Mouse (Mus musculus) hindbrain, embryonic 13.5 days (tissue): ENCODE results near the gene Mmp11. TPM values are rescaled to one million over a fixed set of nuclear protein-coding genes. Genes with fewer than 3 reads are reported as not detected.

Source experiments
- ATAC-seq: fragments of 200-750 bp; cut with Nextera tagmentation; 2 replicates; pipeline ENCODE4 v1.8.0; 2017; ENCODE audit warnings: moderate TSS enrichment; ENCODE audit not compliant: low FRiP score
- H3K27ac ChIP-seq: fragments of 300-500 bp; sonication (generic); 2 replicates; pipeline ENCODE4 v1.5.1; 2015; ENCODE audit warnings: inconsistent platforms, mild to moderate bottlenecking, moderate library complexity
- H3K27me3 ChIP-seq: fragments of 300-500 bp; sonication (generic); 2 replicates; pipeline ENCODE4 v1.6.1; 2015; ENCODE audit warnings: mild to moderate bottlenecking, inconsistent platforms
- H3K36me3 ChIP-seq: fragments of 300-500 bp; sonication (generic); 2 replicates; pipeline ENCODE4 v1.6.1; 2015; ENCODE audit warnings: mild to moderate bottlenecking, inconsistent platforms
- H3K4me1 ChIP-seq: fragments of 300-500 bp; sonication (generic); replicated peaks from 2 replicates; pipeline ENCODE4 v1.6.1; 2015; ENCODE audit warnings: inconsistent platforms
- H3K4me2 ChIP-seq: fragments of 300-500 bp; sonication (generic); 2 replicates; pipeline ENCODE4 v1.6.1; 2015; ENCODE audit warnings: inconsistent platforms, mild to moderate bottlenecking, moderate library complexity
- H3K4me3 ChIP-seq: fragments of 300-500 bp; sonication (generic); 2 replicates; pipeline ENCODE4 v1.5.1; 2015; ENCODE audit warnings: mild to moderate bottlenecking, inconsistent platforms
- H3K9ac ChIP-seq: fragments of 300-500 bp; sonication (generic); 2 replicates; pipeline ENCODE4 v1.6.1; 2015; ENCODE audit warnings: mild to moderate bottlenecking, inconsistent platforms
- H3K9me3 ChIP-seq: fragments of 300-500 bp; sonication (generic); 2 replicates; pipeline ENCODE4 v1.6.1; 2016; ENCODE audit warnings: inconsistent platforms
- WGBS: fragments of 180-500 bp; shearing (Covaris S2); methylation state at CpG from one replicate; pipeline ENCODE4 v1.1.7; 2015; 5-methylcytosine and 5-hydroxymethylcytosine counted together
- polyA plus RNA-seq: library from polyadenylated mRNA; unstranded; fragments of >200 nt; fragmentation: Nextera tagmentation; extraction: Ambion mirVana; gene quantifications from 2 replicates; pipeline ENCODE4 v1.2.1, GENCODE M21; 2015

Gene Mmp11
- 26.8 and 34.9 TPM in 2 replicates for polyA plus RNA-seq

- H3K4me2 ChIP-seq = peak within 1 kb of the TSS; percentile 90
- ATAC-seq = peak; percentile 71
- H3K9ac ChIP-seq = peak within 1 kb of the TSS; percentile 75
- peaks cover 61% of the 10 kb centered on the region for H3K27me3 ChIP-seq
- H3K4me3 ChIP-seq = peak within 1 kb of the TSS; percentile 57
- H3K27ac ChIP-seq = peak within 1 kb of the TSS; percentile 71; the same call in 1 of the 2 replicates
- no peaks in the 10 kb centered on the region for H3K36me3 ChIP-seq
- WGBS = 2% methylated on average over 51 of the region's 51 CpGs
- H3K9me3 ChIP-seq = no peaks in the 10 kb centered on the region
- peaks cover 51% of the 10 kb centered on the region for H3K4me1 ChIP-seq
These were observed at the start of gene Mmp11 for GRCm38 (mm10) chr10:75935680-75936541. Gene Mmp11 (minus strand): TSS chr10:75936496.

- no peak overlapping the region for H3K9ac ChIP-seq
- H3K36me3 ChIP-seq = no peaks in the 10 kb centered on the region
- 91% methylated on average over 3 of the region's 3 CpGs for WGBS
- H3K4me2 ChIP-seq = no peak overlapping the region
- H3K4me3 ChIP-seq = no peak overlapping the region
- H3K27ac ChIP-seq = no peak overlapping the region
- H3K4me1 ChIP-seq = no peaks in the 10 kb centered on the region
- no peaks in the 10 kb centered on the region for H3K27me3 ChIP-seq
- no peaks in the 10 kb centered on the region for H3K9me3 ChIP-seq
- no peak for ATAC-seq
These were observed 43.1 kb upstream of the Mmp11 start for GRCm38 (mm10) chr10:75979432-75979831.

GRCm38 (mm10) chr10:75978835-75979157, 42.5 kb upstream of the Mmp11 start:
- Histone ChIP-seq H3K4me2 (no peak overlapping the region), H3K4me1 (no peaks in the 10 kb centered on the region), H3K27ac (no peak overlapping the region), H3K9ac (no peak overlapping the region), H3K9me3 (no peaks in the 10 kb centered on the region), H3K36me3 (no peaks in the 10 kb centered on the region), H3K4me3 (no peak overlapping the region), H3K27me3 (no peaks in the 10 kb centered on the region)
- 83% methylated on average over 5 of the region's 5 CpGs for WGBS
- no peak for ATAC-seq

GRCm38 (mm10) chr10:75978119-75978834, 42.0 kb upstream of the Mmp11 start:
- no peak overlapping the region for H3K4me2 ChIP-seq
- no peaks in the 10 kb centered on the region for H3K27me3 ChIP-seq
- H3K9me3 ChIP-seq = no peaks in the 10 kb centered on the region
- WGBS = 43% methylated on average over 10 of the region's 10 CpGs
- H3K4me1 ChIP-seq = no peaks in the 10 kb centered on the region
- no peak for ATAC-seq
- no peaks in the 10 kb centered on the region for H3K36me3 ChIP-seq
- H3K27ac ChIP-seq = no peak overlapping the region
- no peak overlapping the region for H3K4me3 ChIP-seq
- H3K9ac ChIP-seq = no peak overlapping the region

GRCm38 (mm10) chr10:75975216-75975615, 38.9 kb upstream of the Mmp11 start:
- no peak overlapping the region for H3K4me2 ChIP-seq
- no peaks in the 10 kb centered on the region for H3K27me3 ChIP-seq
- ATAC-seq = no peak
- H3K36me3 ChIP-seq = no peaks in the 10 kb centered on the region
- H3K27ac ChIP-seq = no peak overlapping the region
- H3K4me1 ChIP-seq = no peaks in the 10 kb centered on the region
- H3K9me3 ChIP-seq = no peaks in the 10 kb centered on the region
- H3K4me3 ChIP-seq = no peak overlapping the region
- 77% methylated on average over 5 of the region's 5 CpGs for WGBS
- H3K9ac ChIP-seq = no peak overlapping the region

- WGBS = 96% methylated on average over 10 of the region's 10 CpGs
- no peaks in the 10 kb centered on the region for H3K4me1 ChIP-seq
- H3K27me3 ChIP-seq = no peaks in the 10 kb centered on the region
- no peak overlapping the region for H3K4me2 ChIP-seq
- H3K36me3 ChIP-seq = no peaks in the 10 kb centered on the region
- H3K9ac ChIP-seq = no peak overlapping the region
- H3K27ac ChIP-seq = no peak overlapping the region
- ATAC-seq = no peak
- H3K4me3 ChIP-seq = no peak overlapping the region
- no peaks in the 10 kb centered on the region for H3K9me3 ChIP-seq
These were observed 37.5 kb upstream of the Mmp11 start for GRCm38 (mm10) chr10:75973846-75974245.

- Histone ChIP-seq H3K4me3 (peak within 1 kb of the TSS; percentile 18; the same call in 1 of the 2 replicates), H3K27ac (no peak within 1 kb of the TSS), H3K4me2 (peak within 1 kb of the TSS; percentile 43), H3K9me3 (no peaks in the 10 kb centered on the region), H3K9ac (peak within 1 kb of the TSS; percentile 35), H3K36me3 (no peaks in the 10 kb centered on the region), H3K4me1 (peaks cover 11% of the 10 kb centered on the region), H3K27me3 (peaks cover 27% of the 10 kb centered on the region)
- 37% methylated on average over 20 of the region's 20 CpGs for WGBS
- no peak for ATAC-seq
These were observed 18.1 kb upstream of the Mmp11 start, which contains the start of gene Gm5134 for GRCm38 (mm10) chr10:75954381-75954811. Gene Gm5134 (plus strand): TSS chr10:75954514.

GRCm38 (mm10) chr10:75951424-75952050, 15.2 kb upstream of the Mmp11 start:
- Histone ChIP-seq H3K9me3 (no peaks in the 10 kb centered on the region), H3K4me1 (peaks cover 11% of the 10 kb centered on the region), H3K4me2 (peak overlapping the region; percentile 84), H3K4me3 (peak overlapping the region; percentile 42), H3K36me3 (no peaks in the 10 kb centered on the region), H3K27me3 (peaks cover 40% of the 10 kb centered on the region), H3K9ac (peak overlapping the region; percentile 69), H3K27ac (no peak overlapping the region)
- peak; percentile 21; the same call in 1 of the 2 replicates for ATAC-seq
- 5% methylated on average over 13 of the region's 13 CpGs for WGBS

GRCm38 (mm10) chr10:75950791-75951210, 14.5 kb upstream of the Mmp11 start:
- Histone ChIP-seq H3K4me2 (peak overlapping the region; percentile 84), H3K4me1 (peaks cover 11% of the 10 kb centered on the region), H3K27me3 (peaks cover 40% of the 10 kb centered on the region), H3K9ac (peak overlapping the region; percentile 69), H3K9me3 (no peaks in the 10 kb centered on the region), H3K36me3 (no peaks in the 10 kb centered on the region), H3K4me3 (peak overlapping the region; percentile 42), H3K27ac (no peak overlapping the region)
- ATAC-seq = peak; percentile 68
- WGBS = 1% methylated on average over 23 of the region's 23 CpGs

- 82% methylated on average over 22 of the region's 22 CpGs for WGBS
- ATAC-seq = no peak
These were observed 13.1 kb upstream of the Mmp11 start for GRCm38 (mm10) chr10:75949053-75950045.

GRCm38 (mm10) chr10:75948079-75948478, 11.8 kb upstream of the Mmp11 start:
- peaks cover 29% of the 10 kb centered on the region for H3K27me3 ChIP-seq
- H3K4me3 ChIP-seq = no peak overlapping the region
- no peak overlapping the region for H3K9ac ChIP-seq
- no peak for ATAC-seq
- H3K9me3 ChIP-seq = no peaks in the 10 kb centered on the region
- no peak overlapping the region for H3K4me2 ChIP-seq
- WGBS = 77% methylated on average over 5 of the region's 5 CpGs
- H3K36me3 ChIP-seq = no peaks in the 10 kb centered on the region
- peaks cover 24% of the 10 kb centered on the region for H3K4me1 ChIP-seq
- H3K27ac ChIP-seq = no peak overlapping the region

More at GRCm38 (mm10) chr10:75949053-75950045, 13.1 kb upstream of the Mmp11 start:
- no peak overlapping the region for H3K27ac ChIP-seq
- no peak overlapping the region for H3K4me2 ChIP-seq
- H3K4me3 ChIP-seq = no peak overlapping the region
- H3K36me3 ChIP-seq = no peaks in the 10 kb centered on the region
- H3K4me1 ChIP-seq = peaks cover 14% of the 10 kb centered on the region
- H3K27me3 ChIP-seq = peaks cover 40% of the 10 kb centered on the region
- no peak overlapping the region for H3K9ac ChIP-seq
- no peaks in the 10 kb centered on the region for H3K9me3 ChIP-seq
